Mouse (Mus musculus): ENCODE measurements at regions not wholly inside any gene's neighbourhood (a gene's known extent, or its start where the extent isn't known, plus 50 kb on each side); places are given as distances from the start of the nearest gene placed in this dataset.

DNA sequence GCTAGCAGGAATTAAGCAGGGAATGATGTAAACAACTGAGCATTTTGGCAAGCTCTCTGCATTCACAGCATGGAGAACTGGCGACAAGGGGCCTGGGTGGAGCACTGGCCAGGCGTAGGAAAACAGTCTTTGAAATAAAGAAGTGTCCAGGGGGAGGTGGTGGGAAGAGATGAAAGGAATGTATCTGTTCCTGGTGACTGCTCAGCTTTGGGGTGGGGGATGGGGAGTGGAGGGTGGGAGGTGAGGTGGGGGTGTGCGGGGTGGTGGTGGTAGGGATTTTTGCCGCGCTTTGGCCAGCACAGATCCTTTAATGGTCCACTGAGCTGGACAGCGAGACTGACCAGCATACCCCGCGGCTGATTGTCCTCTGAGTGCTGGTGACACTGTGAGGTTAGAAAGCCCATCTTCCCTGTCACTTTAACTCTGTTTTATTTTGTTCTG, 56.5 kb upstream of the Flt1 start:
- TF ChIP-seq CTCF (IDR thresholded peaks at IDR 0.05; ENCODE audit: low read depth) (no peak), EP300 (IDR thresholded peaks at IDR 0.05; ENCODE audit: low read depth) (no peak)
